Mouse (Mus musculus) heart, postnatal 0 days (tissue): ENCODE measurements around the gene Dag1. TPM values are rescaled to one million over a fixed set of nuclear protein-coding genes. Genes with fewer than 3 reads are reported as not detected.

Source experiments
- ATAC-seq: fragments of 200-750 bp; cut with Nextera tagmentation; 2 replicates; pipeline ENCODE4 v1.8.0; 2017; ENCODE audit warnings: low read depth, moderate number of reproducible peaks, moderate library complexity; ENCODE audit not compliant: insufficient read depth
- DNase-seq: peaks from one replicate; pipeline ENCODE4 v3.0.0-alpha.2; 2016; ENCODE audit warnings: low spot score
- H3K27ac ChIP-seq: fragments of 300-500 bp; sonication (generic); 2 replicates; pipeline ENCODE4 v1.5.1; 2014; ENCODE audit warnings: low read depth, mild to moderate bottlenecking
- H3K27me3 ChIP-seq: fragments of 300-500 bp; sonication (generic); 2 replicates; pipeline ENCODE4 v1.6.1; 2014; ENCODE audit warnings: low read length, mixed read lengths; ENCODE audit not compliant: control insufficient read depth, insufficient read depth
- H3K36me3 ChIP-seq: fragments of 300-500 bp; sonication (generic); replicated peaks from 2 replicates; pipeline ENCODE4 v1.6.1; 2014; ENCODE audit warnings: low read length, mixed read lengths; ENCODE audit not compliant: control insufficient read depth, insufficient read depth
- H3K4me1 ChIP-seq: fragments of 300-500 bp; sonication (generic); 2 replicates; pipeline ENCODE4 v1.6.1; 2014; ENCODE audit warnings: antibody characterized with exemption; ENCODE audit not compliant: control insufficient read depth, insufficient read depth
- H3K4me2 ChIP-seq: fragments of 300-500 bp; sonication (generic); 2 replicates; pipeline ENCODE4 v1.6.1; 2014; ENCODE audit warnings: low read depth, mild to moderate bottlenecking, low read length, moderate library complexity
- H3K4me3 ChIP-seq: fragments of 300-500 bp; sonication (generic); 2 replicates; pipeline ENCODE4 v1.5.1; 2014; ENCODE audit warnings: low read depth, low read length
- H3K9ac ChIP-seq: fragments of 300-500 bp; sonication (generic); replicated peaks from 2 replicates; pipeline ENCODE4 v1.6.1; 2014; ENCODE audit warnings: low read depth, low read length, mixed read lengths
- H3K9me3 ChIP-seq: fragments of 300-500 bp; sonication (generic); replicated peaks from 2 replicates; pipeline ENCODE4 v1.6.1; 2016; ENCODE audit warnings: low read length; ENCODE audit not compliant: control insufficient read depth
- CTCF ChIP-seq: IDR thresholded peaks from 2 replicates; pipeline ENCODE4 v1.5.1; 2016; ENCODE audit warnings: antibody characterized with exemption, control low read depth, low read depth
- EP300 ChIP-seq: IDR thresholded peaks from 2 replicates; pipeline ENCODE4 v1.6.1; 2016; ENCODE audit warnings: antibody characterized with exemption, low read depth
- WGBS: fragments of 180-500 bp; shearing (Covaris S2); extraction: QIAGEN DNeasy Blood & Tissue Kit; methylation state at CpG from one replicate; pipeline ENCODE4 v1.1.7; 2014; 5-methylcytosine and 5-hydroxymethylcytosine counted together
- polyA plus RNA-seq: library from polyadenylated mRNA; unstranded; fragments of >200 nt; fragmentation: Nextera tagmentation; extraction: Ambion mirVana; gene quantifications from 2 replicates; pipeline ENCODE4 v1.2.1, GENCODE M21; 2015
- total RNA-seq: library from RNA; depleted of rRNA; stranded (reverse); fragments of >200 nt; gene quantifications from 2 replicates; pipeline ENCODE4 v1.2.3, GENCODE M21; 2014; ENCODE audit warnings: low replicate concordance; rRNA removed

Dag1 gene
- total RNA-seq (209 and 229 TPM in 2 replicates), polyA plus RNA-seq (99.2 and 106 TPM in 2 replicates)

- Histone ChIP-seq H3K27ac (peak within 1 kb of the TSS; percentile 100), H3K4me1 (peaks cover 34% of the 10 kb centered on the region), H3K36me3 (no peaks in the 10 kb centered on the region), H3K27me3 (no peaks in the 10 kb centered on the region), H3K9ac (peak within 1 kb of the TSS; percentile 93), H3K4me3 (peak within 1 kb of the TSS; percentile 87), H3K9me3 (no peaks in the 10 kb centered on the region), H3K4me2 (peak within 1 kb of the TSS; percentile 92)
- DNase-seq (peak; percentile 93), ATAC-seq (peak; percentile 94)
- under 1% methylated on average over 51 of the region's 71 CpGs for WGBS
- TF ChIP-seq CTCF (no peak), EP300 (no peak)
These were observed at the start of gene Dag1 for GRCm38 (mm10) chr9:108263690-108264190. Gene Dag1 (minus strand): TSS chr9:108263958.

- 4% methylated on average over 2 of the region's 2 CpGs for WGBS
- peak overlapping the region; percentile 51 for H3K9ac ChIP-seq
- peak overlapping the region; percentile 53 for H3K27ac ChIP-seq
- peaks cover 19% of the 10 kb centered on the region for H3K4me1 ChIP-seq
- peaks cover 9% of the 10 kb centered on the region for H3K36me3 ChIP-seq
- no peaks in the 10 kb centered on the region for H3K9me3 ChIP-seq
- no peaks in the 10 kb centered on the region for H3K27me3 ChIP-seq
- TF ChIP-seq EP300 (no peak), CTCF (no peak)
- DNase-seq (no peak), ATAC-seq (no peak)
- H3K4me3 ChIP-seq: peak overlapping the region; percentile 86
- peak overlapping the region; percentile 77 for H3K4me2 ChIP-seq
These were observed 44.4 kb upstream of the Dag1 start for GRCm38 (mm10) chr9:108308141-108308540.

DNA sequence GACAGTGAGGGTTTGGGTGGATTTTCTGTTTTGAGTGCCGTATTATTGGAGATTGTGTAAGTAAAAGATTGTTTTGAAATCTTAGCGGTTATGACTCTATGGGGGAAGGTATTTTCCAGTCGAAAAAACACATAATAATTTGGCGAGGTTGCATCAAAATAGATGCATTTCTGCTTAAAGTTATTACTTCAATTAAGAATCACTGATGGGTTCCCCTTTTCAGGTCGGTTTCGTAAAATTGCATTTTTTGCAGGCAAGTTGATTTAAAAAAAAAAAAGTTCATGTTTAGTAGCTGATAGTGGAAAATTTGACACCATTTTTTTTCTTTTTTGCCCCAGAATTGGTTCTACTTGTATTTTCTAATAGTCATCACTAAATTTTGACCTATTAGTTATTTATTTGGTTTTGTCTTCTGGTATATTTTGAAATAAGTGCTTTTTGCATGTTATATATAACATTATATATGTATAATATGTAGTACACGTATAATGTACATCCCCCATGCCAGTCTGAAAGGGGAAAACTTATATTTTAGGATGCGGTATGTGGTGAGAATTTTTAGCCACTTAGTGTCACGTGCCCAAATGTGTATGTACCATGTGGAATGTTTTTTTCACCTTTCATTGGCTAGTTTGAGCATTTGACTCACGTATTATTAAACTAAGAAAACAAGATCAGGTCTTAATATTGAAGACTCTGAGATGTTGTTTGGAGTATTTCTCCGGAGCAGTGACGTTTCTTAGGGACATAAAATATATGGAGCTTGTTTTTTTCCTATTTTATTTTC lies 43.5 kb upstream of the Dag1 start:
- Histone ChIP-seq H3K27me3 (no peaks in the 10 kb centered on the region), H3K27ac (peak overlapping the region; percentile 99), H3K9ac (peak overlapping the region; percentile 93), H3K4me1 (peaks cover 19% of the 10 kb centered on the region), H3K4me2 (peak overlapping the region; percentile 77), H3K4me3 (peak overlapping the region; percentile 86), H3K36me3 (peaks cover 19% of the 10 kb centered on the region), H3K9me3 (no peaks in the 10 kb centered on the region)
- TF ChIP-seq CTCF (no peak), EP300 (no peak)
- ATAC-seq (no peak), DNase-seq (no peak)
- 1% methylated on average over 12 of the region's 12 CpGs for WGBS

DNA sequence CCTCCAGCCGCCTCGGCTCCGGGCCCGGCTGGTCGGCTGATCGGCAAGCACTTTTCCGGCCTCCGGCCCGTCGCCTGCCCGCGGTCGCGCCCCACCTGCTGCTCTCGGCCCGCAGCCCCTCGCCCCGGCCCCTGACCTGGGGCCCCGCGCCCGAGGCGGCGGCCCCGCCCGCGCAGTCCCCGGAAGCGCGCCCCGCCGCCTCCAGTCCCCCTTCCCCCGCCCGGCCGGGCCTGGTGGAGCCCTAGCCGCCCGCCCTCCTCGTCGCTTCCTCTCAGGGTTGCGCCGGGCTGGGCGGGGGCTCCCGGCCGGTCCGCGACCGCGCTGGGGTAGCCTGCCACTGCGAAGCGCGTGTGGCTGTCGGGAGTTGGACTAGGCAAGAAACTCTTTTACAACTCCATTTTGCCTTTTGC lies 42.8 kb upstream of the Dag1 start:
- no peaks in the 10 kb centered on the region for H3K9me3 ChIP-seq
- peak overlapping the region; percentile 93 for H3K9ac ChIP-seq
- peaks cover 23% of the 10 kb centered on the region for H3K36me3 ChIP-seq
- H3K27me3 ChIP-seq: no peaks in the 10 kb centered on the region
- peak overlapping the region; percentile 86 for H3K4me3 ChIP-seq
- WGBS: under 1% methylated on average over 44 of the region's 51 CpGs
- DNase-seq: peak; percentile 82
- H3K4me2 ChIP-seq: peak overlapping the region; percentile 77
- H3K4me1 ChIP-seq: peaks cover 19% of the 10 kb centered on the region
- peak; percentile 79 for ATAC-seq
- H3K27ac ChIP-seq: peak overlapping the region; percentile 99
- TF ChIP-seq EP300: no peak
- no peak for TF ChIP-seq CTCF

- Histone ChIP-seq H3K4me3 (peak within 1 kb of the TSS; percentile 88), H3K4me2 (peak within 1 kb of the TSS; percentile 93), H3K9me3 (no peaks in the 10 kb centered on the region), H3K27ac (peak within 1 kb of the TSS; percentile 99), H3K27me3 (no peaks in the 10 kb centered on the region), H3K36me3 (peaks cover 23% of the 10 kb centered on the region), H3K4me1 (peaks cover 19% of the 10 kb centered on the region), H3K9ac (peak within 1 kb of the TSS; percentile 93)
- DNase-seq: peak; percentile 100
- TF ChIP-seq EP300: no peak; the same call in 1 of the 2 replicates
- TF ChIP-seq CTCF: no peak; the same call in 1 of the 2 replicates
- peak; percentile 93 for ATAC-seq
- WGBS: under 1% methylated on average over 70 of the region's 81 CpGs
These were observed 42.1 kb upstream of the Dag1 start, which contains the start of the genes Rhoa and Tcta for GRCm38 (mm10) chr9:108305629-108306520. Gene Rhoa (plus strand): TSS chr9:108306129. Gene Tcta (minus strand): TSS chr9:108306160.
